Mouse (Mus musculus) 3T3-L1 (cell line): Measurements from ENCODE around the gene Hes5.

Source experiments
- DNase-seq: peaks from one replicate; pipeline ENCODE4 v3.0.0-alpha.2; 2015; ENCODE audit warnings: low read depth, low spot score

Hes5 gene

DNA sequence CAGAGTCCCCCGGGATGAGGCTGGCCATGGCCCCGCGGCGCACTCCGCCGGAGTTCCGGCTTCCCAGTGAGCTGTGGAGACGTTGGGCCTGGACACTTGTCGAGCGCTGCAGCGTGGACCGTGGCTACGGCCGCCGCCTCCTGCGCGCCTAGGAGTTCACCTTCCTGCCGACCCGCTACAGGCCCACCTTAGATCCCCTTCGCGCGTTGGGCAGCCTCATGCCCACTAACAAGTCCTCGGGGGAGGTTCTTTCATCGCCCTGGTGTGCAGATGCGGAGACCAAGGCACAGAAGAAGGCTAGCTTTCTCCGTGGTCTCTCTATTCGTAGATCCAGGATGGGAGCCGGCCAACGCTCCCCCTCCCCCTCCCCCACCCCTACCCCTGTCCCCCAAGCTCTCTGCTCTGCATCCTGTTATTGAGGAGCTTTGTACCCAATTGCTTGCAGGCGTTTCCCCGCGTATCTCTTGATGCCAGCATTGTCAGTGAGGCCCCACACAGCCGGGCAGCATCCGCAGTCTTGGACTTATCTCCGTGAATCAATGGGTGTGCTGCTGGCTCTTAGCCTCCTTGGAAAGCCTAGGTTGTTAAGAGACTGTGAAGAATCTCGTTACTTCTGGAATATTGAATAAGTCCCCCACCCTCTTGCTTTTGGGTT lies 4.0 kb downstream of the Hes5 start:
- DNase-seq: no peak

DNA sequence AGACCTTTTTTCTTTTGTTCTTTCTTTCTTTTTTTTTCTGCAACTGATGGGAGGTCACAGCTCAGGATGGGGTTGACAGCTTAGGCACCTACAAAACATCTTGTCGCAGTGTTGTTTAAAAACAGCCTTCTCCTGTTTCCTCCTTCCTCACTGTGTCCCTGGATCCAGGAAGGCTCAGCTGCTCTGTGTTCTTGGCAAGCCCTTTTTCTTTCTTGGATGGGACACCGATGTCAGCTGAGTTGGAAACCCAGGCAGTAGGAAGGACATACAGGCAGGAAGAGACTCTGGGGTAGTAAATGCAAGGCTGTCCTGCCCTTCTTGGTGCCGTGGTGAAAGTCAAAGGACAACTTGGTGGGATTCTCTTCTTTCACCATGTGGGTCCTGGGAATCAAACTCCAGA lies 5.1 kb downstream of the Hes5 start:
- no peak for DNase-seq

DNA sequence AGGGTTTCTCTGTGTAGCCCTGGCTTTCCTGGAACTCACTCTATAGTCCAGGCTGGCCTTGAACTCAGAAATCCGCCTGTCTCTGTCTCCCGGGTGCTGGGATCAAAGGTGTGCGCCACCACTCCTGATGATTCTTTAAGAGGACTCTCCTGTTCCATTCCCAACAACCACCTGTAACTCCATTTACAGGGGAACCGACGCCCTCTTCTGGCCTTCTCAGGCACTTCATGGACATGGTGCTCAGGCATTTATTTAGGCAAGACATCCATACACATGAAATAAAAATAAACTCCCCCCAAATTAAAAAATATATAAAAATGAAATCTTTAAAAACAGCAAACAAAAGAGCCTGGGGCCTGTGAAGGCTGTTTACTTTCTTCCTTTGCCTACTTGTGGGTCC lies 6.5 kb downstream of the Hes5 start:
- peak; percentile 53 for DNase-seq

DNA sequence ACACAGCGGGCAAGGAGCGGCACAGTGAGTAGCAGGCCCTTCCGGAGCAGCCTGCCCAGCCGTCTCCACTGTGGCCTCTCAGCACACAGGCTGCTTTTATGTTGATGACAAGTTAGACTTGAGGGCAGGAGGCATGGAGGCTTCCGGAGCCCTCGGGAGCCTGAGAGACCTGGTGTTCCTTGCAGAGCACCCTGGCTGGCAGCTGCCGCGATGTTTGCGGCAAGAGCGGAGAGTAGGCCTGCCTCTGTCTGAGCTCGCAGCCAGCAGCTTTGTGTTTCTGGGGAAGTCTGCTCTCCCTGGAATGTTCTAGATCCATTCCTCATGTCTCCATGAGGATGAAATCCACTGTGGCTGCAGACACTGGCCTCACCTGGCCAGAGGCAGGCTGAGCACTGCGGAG lies 11.8 kb downstream of the Hes5 start:
- no peak for DNase-seq

DNA sequence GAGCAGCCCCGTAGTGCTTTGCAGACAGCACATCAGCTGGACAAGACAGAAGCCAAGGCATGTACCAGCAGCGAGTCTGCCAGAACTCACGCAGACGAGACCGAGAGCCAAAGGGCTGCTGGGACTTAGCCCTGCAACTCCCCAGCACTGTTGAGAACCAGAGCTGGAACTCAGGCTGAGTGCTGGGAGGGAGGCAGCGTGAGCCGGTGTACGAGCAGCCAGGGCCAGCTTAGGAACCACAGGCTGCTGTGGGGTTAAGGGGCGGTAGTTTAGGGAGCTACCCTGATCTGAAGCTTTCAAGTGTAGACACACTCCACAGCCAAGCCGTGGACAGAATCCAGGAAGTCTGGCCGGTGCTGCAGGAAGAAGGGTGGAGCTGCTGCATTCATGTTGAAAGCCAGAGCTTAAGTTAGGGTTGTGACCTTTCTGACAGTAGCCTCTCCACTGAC lies 13.5 kb downstream of the Hes5 start:
- no peak for DNase-seq

DNA sequence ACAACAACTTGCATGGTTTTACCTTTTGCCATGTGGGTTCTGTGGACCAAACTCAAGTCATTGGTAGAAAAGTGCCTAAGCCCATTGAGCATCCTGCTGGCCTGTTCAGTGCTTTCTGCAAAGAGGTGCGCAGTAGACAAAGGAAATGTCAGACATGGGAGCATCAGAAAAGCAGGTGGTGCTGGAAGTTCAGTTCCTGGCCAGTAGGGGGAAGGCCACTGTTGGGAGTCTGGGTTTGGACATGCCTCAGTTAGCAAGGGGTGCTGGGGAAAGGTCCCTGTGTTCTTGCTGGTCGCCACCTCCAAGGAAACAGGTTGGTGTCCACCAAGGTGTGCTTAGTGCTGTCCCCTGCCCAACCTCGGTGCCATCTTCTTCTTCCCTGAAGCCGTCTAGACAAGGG lies 19.4 kb downstream of the Hes5 start:
- DNase-seq: peak; percentile 24

DNA sequence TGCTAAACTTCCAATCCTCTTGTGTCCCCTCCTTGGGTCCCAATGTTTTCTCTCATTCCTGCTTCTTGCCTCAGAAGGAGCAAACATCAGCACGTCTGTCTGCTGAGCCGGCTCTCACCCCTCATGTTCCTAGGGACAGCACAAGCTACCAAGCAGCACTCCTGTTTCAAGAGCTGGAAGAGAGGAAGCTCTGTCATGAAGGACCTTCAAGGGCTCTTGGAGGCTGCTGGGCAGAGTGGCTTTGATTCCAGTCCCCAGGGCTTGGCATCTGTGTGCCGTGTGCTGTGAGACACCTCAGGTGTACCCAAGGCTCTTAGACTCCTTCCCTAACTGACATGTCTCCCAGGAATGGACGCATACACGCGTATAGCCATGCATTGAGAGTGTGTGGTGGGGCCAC lies 20.4 kb downstream of the Hes5 start:
- DNase-seq: no peak

DNA sequence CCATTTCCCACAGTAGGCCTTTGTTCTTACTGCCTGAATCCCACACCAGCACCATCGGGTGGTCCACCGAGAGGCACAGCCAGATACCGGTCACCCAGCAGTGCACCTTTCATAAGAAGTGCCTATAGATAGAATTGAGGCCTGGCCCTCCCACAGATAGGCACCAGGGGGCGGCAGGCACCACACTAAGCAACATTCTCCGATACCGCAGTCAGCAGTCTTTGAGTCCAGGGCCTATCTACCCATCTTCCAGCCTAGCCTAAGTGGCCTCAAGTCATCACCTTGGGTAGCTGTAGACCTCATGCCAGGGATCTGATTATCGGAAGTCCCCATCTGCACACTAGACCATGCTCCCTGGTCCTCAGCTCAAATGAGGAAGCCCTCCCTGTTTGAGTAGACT lies 20.8 kb downstream of the Hes5 start:
- peak; percentile 49 for DNase-seq

DNA sequence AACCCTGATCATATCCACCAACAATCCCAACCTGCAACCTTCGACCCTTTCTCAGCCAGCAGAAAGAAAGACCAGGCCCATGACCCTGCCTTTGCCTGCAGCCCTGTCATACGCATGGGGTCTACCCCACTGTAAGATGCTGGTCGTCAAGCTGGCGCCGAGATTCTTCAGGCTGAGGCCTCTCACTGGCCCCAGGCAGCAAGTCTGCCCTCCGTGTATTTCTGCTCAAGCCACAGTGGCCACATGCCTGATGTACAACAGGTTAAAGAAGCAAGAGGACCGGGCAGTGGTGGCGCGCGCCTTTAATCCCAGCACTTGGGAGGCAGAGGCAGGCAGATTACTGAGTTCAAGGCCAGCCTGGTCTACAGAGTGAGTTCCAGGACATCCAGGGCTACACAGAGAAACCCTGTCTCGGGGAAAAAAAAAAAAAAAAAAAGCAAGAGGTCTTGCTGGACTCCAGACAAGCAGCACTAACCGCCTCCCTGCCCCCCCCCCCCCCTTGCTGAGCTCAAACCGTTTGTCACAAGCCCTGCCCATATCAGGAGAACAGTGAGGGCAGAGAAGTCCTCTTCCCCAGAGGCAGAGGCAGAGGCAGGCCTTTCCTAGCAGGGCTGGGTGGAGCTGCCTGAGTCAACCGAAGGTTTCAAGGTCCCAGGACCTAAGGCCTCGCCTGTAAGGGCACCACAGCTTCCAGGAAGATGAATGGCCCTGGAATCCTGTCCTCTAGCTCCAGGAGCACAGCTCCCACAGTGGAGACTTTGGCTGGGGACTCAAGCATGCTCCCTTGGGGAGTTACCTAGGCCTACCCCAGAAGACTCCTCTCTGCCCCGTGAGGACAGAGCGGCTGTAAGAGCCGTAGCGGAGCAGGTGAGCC lies 21.8 kb downstream of the Hes5 start:
- no peak for DNase-seq

DNA sequence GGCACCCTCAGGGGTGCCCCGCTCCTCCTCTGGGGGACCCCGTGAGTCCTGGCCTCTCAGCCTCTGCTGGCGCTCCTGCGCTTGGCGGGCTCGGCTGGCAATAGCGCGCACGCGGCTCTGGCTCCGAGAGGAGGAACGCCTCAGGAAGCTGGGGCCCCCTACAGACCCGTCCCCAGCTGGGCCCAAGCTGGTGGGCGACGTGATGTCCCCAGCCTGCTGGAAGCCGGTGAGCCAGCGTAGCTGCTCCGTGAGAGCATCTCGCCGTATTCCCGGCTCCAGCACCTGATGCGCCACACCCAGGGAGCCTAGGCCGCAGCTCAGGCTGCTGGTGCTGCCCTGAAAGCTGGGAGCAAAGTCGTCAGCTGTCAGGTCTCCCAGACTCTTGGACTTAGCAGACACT lies 23.0 kb downstream of the Hes5 start:
- no peak for DNase-seq

DNA sequence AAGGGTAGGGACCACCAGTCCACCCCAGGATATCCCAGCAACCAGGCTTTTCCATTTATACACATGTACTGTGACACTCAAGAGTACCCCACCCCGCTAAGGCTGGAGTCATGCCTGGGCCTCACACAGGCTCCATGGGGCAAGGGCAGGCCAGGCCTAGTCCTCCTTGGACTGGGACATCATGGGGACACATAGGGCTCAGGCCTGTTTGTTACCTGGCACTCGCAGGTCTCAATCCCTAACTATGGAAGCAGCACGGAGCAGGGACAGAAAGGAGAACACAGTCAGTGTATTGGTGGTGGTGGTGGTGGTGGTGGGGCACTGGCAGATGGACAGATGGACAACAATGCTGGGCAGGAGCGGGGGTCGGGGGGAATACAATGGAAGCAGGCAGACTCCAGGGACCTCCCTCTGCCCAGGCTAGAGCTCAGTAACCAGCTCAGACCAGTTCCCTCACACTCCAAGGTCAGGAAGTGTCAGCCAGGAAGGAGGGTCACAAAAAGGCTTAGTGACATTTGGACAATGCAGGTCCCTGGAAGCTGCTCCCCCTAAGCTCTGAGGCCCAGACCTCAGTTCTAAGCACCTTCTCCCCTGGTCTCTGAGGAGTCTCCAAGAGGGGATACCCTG lies 24.5 kb downstream of the Hes5 start:
- DNase-seq: no peak

DNA sequence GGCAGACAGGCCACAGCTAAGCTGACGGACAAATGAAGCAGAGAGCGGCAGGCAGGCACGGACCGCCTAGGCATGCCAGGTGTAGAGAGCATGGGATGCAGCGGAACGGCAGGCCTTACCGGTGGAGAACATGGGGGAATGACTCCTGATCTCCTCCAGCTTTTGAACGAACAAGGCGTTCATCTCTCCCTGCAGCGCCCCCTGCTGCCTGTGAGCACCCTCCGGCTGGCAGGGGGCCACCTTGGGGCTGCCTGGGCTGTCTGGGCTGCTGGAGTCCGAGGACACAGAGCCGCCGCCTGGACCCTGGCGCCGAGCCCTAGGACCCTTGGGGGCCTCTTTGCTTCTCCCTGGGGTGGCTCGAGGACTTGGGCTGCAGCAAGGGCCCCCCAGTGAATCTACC lies 25.4 kb downstream of the Hes5 start:
- peak; percentile 15 for DNase-seq

DNA sequence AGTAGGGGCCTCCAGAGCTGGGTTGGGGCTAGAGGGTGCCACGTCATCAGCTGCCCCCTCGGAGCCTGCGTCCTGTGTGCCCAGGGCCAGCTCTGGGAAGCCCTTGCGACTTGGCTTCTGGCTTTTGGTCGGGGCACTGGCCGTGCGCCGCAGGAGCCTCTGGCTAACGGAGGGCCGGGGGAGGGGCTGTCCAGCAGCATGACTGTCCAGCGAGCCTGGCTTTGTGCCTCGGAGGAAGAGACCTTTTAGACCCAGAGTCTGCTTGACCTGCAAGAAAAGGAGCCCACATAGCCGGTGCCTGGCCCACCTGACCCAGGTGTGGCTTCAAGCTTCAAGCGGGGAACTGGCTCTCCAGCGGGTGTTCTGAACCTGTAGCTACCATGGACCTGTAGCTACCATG lies 26.0 kb downstream of the Hes5 start:
- no peak for DNase-seq

DNA sequence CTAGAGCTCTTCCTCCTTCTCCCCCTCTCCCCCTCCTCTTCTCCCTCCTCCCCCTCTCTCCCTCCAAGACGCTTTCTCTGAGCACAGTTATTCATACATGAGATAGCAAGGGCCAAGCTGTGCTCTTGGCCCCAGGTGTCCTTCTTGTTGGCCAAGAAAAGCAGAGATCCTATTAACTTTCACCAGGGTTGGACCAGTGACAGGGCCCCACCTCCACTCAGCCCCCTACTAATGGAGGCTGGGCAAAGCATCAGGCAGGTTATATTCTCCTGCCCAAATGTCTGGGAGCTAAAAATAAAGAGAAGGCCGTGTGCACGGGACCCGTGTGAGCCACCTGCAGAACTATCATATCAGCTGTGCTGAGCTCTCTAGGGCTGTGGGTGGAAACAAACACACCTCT lies 34.2 kb downstream of the Hes5 start:
- DNase-seq: no peak

DNA sequence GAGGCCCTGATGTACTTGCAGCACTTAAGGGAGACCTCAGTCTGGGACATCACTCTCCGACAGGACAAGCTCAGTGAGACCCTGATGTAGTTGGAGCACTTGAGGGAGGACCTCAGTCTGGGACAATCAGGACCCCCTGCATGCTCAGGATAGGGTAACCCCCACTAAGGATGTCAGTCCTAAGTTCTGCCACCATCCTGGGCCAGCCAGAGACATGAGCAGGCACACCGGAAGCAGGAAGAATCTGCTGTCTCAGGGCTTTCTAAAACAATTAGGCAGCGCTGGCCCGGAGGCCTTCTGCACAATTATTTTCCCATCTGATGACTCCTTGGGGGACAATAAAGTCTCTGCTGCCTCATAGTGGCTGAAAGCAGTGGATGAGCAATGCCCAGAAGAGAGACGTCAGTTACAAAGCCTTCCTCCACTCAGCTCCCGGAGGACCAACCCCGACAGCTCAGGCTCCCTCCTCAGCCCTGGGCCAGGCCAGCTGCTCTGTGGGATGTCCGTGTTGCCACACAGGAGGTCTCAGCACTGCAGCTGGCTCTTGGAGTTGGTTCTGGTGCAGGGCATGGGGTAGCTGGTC lies 35.9 kb downstream of the Hes5 start:
- no peak for DNase-seq

DNA sequence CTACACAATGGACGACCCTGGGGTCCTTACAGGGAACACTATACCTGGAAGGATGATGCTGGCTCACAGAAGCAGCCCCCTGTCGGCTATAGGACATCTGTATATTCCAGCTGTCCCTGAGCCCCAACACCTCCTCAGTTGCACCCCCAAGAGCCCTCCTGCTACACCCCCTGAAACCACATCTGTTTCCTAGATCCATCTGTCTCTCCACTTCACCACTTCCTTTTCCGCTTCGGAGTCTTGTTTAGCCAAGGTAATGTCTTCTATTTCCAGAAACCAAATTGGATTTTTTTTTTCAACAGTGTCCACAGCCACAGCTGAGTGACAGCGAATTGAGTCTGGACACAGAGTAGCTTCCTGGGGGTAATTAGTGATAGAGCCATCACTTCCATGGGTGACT lies 38.7 kb downstream of the Hes5 start:
- DNase-seq: no peak

DNA sequence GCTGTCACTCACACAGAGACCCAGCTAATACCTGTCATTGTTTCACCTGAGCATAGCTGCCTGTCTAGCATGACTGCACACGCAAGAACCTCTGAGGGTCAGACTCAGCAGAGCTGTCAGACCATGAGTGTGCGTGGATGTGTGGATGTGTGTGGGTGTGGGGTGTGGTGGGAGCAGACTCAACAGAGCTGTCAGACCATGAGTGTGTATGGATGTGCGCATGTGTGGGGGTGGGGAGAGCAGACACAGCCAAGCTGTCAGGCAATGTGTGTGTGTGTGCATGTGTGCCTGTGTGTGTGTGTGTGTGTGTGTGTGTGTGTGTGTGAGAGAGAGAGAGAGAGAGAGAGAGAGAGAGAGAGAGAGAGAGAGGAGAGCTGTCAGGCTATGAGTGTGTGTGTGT lies 44.6 kb downstream of the Hes5 start:
- no peak for DNase-seq

DNA sequence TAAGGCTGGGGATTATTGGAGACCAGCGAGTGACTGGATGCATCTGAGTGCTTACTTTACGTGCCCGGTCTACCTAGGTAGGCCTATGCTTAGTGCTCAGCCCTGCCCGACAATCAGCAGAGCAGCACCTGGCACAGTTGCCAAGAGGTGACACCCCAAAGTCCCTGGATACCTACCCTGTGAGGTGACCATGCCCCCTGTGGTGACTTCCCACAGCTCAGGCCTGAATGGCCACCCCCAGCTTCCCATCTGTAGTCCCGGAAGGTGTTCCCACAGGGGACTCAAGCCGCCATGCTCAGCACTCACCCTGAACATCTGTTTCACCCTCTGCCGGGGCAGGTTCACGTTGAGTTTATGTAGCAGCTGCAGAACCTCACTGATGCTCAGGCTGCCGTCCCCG lies 45.6 kb downstream of the Hes5 start:
- no peak for DNase-seq

DNA sequence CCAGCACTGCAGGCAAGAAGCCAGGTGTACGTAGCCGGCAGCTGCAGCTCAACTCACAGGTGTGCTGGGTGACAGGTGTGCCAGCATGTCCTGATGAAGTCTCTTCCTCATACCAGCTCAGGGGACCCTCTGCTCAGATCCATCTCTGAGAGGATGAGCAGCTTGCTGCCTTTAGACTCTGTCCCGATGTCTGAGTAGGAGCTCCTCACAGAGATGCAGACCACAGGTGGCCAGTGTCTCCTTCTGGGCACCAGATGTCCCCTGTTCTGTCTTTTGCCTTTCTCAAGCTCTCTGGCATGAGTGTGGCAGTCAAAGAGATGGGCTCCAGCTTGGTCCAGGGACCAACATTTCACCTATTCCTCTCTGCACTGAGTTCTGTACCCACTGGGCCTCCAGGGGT lies 46.9 kb downstream of the Hes5 start:
- no peak for DNase-seq

DNA sequence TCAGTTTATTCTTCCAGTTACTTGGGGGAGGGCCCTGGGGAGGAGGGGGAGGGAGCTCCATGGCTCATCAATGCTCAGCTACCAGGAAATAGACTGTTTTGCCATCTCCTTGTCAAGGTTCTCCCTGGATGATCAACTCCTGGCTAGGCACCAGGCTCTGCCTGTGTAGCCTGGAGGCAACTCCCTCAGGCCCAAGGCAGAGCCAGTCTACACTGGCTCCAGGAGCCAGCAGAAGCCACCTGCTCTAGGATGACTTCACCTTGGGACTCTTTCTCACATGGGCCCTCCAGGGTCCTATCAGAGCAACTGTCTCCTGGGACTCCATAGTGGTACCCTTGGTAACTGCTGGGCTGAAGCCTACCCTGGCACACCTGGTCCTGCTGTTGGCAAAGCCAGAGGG lies 47.4 kb downstream of the Hes5 start:
- no peak for DNase-seq

DNA sequence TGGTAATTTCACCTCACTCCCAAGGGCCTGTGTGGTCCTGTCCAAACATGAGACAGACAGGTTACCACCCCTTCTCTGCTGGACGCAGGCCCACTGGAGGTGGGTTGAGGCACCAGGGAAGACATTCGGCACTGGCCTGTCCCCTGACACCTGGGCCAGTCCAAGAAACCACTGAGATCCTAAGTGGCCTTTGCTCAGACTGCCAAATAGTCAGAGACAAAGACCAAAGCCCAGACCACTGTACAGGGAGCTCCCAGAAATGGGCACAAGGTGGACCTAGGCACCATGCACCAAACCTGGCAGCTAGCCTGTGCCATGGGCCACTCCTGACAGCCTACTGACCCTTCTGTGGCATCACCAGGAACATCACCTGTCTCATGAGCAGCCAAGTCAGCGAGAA lies 48.5 kb downstream of the Hes5 start:
- DNase-seq: no peak

DNA sequence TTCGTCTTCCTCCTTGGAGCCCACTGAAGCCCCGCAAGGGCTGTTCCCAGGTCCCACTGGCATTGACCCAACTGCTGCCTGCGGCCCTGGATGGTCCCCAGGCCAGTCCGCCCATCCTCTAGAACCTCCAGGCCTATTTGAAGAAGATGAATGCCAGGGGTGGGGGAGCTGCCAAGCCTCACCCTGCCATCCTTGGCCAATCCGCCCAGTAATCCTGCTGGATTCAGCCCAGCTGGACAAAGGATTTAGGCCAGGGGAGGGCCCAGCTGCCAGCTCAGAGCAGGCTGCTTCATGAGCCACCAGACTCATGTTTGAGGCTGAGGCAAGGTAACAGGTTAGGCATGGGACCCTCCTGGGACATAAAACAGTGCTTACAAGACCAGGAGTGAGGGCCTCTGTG lies 50.1 kb downstream of the Hes5 start:
- DNase-seq: no peak
